Mouse (Mus musculus) kidney, adult 2 months (tissue): ENCODE results near the gene Trim41.

ENCODE experiments used
- CTCF ChIP-seq: fragments of 200-500 bp; conservative IDR thresholded peaks from 2 replicates; pipeline ENCODE4 v1.5.1; 2011; ENCODE audit warnings: low read depth, mild to moderate bottlenecking, control low read depth, low read length, moderate library complexity, mixed read lengths; ENCODE audit not compliant: insufficient read depth, insufficient read length
- POLR2A ChIP-seq: fragments of 200-500 bp; IDR thresholded peaks from one replicate; pipeline ENCODE4 v1.6.1; 2011; ENCODE audit warnings: low read depth, low read length, control low read depth

- TF ChIP-seq POLR2A (no peak), CTCF (no peak)
Observed at GRCm38 (mm10) chr11:48782243-48782642, 34.9 kb downstream of the Trim41 start.
